8 mouse cellular contexts compared by ENCODE assay signal in the genomic region with DNA sequence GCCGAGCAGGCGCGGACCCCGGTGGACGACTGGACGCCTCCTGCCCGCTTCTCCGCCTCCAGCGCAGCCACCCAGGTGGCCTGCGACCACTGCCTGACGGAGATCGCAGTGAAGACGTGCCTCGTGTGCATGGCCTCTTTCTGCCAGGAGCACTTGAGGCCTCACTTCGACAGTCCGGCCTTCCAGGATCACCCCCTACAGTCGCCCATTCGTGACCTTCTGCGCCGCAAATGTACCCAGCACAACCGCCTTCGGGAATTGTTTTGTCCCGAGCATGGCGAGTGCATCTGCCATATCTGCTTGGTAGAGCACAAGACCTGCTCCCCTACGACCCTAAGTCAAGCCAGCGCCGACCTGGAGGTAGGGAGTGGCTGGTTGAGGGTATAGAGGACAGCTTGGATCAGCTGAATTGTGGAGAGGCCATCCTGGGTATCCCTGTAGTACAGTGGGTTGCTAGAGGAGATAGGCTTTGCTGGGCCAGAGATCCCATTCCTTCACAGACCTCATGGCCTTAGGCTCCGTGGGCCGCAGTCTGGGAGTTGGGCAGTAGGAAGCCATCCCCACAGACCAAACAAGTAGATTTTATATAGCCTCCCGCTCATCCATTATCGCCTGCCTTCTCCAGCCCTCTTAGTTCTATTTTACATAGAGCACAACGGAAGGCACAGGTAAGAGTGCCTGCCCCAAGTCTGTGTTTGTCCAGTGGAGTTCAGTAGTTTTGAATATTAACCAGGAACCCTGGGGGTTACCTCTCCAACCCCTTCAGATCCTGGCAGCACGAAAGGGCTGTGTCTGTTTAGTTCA. TPM values are rescaled to one million over a fixed set of nuclear protein-coding genes. Genes with fewer than 3 reads are reported as not detected.
DNase-seq lines count a peak whose midpoint lies in the region; ATAC-seq and TF ChIP-seq lines count a peak whose summit lies in the region.

No protein-coding gene starts in this region.

- peak overlapping the region; percentile 53 for H3K9ac ChIP-seq in embryonic facial prominence, embryonic 11.5 days (replicated peaks; ENCODE audit: low read length)
- H3K9ac ChIP-seq in liver, postnatal 0 days (replicated peaks): peak overlapping the region; percentile 98

- TF ChIP-seq EP300 in liver, postnatal 0 days (IDR thresholded peaks at IDR 0.05; ENCODE audit: low read depth): no peak

- no peaks in the 10 kb centered on the region for H3K36me3 ChIP-seq in embryonic facial prominence, embryonic 11.5 days (replicated peaks; ENCODE audit: control insufficient read depth, insufficient read depth, low read depth, low read length)
- peaks cover 22% of the 10 kb centered on the region for H3K36me3 ChIP-seq in liver, postnatal 0 days (replicated peaks; ENCODE audit: insufficient read depth, low read length)

- ATAC-seq in embryonic facial prominence, embryonic 11.5 days (replicated peaks; ENCODE audit: insufficient number of reproducible peaks, low FRiP score, low TSS enrichment, low read depth): no peak
- no peak; the same call in 1 of the 2 replicates for ATAC-seq in liver, postnatal 0 days

- peak; percentile 36 for DNase-seq in ovary, postnatal 36 days (ENCODE audit: low spot score)
- DNase-seq in ovary, postnatal 14 days (ENCODE audit: low spot score): no peak
- DNase-seq in embryonic facial prominence, embryonic 11.5 days (ENCODE audit: low spot score): no peak
- peak; percentile 43 for DNase-seq in induced T-regulatory cell, adult 2 months (ENCODE audit: low read depth)
- peak; percentile 52 for DNase-seq in liver, postnatal 0 days
- no peak for DNase-seq in gastrocnemius, postnatal 10 days
- no peak for DNase-seq in frontal cortex, postnatal 25 days (ENCODE audit: low spot score in 2 of 2)
- no peak for DNase-seq in left cerebral cortex, postnatal 10 days (ENCODE audit: extremely low spot score in 1 of 2, low spot score in 2 of 2)

- H3K4me2 ChIP-seq in embryonic facial prominence, embryonic 11.5 days (ENCODE audit: low read depth, low read length): peak overlapping the region; percentile 59
- peak overlapping the region; percentile 79 for H3K4me2 ChIP-seq in liver, postnatal 0 days (ENCODE audit: low read depth, low read length)

- WGBS in embryonic facial prominence, embryonic 11.5 days: 28% methylated on average over 33 of the region's 33 CpGs
- WGBS in liver, postnatal 0 days (ENCODE audit: insufficient replicate concordance): 4% methylated on average over 33 of the region's 33 CpGs

- peaks cover 13% of the 10 kb centered on the region for H3K27me3 ChIP-seq in embryonic facial prominence, embryonic 11.5 days (ENCODE audit: control insufficient read depth, insufficient read depth, low read length)
- H3K27me3 ChIP-seq in liver, postnatal 0 days (ENCODE audit: insufficient read depth, low read length): no peaks in the 10 kb centered on the region

- no peak for TF ChIP-seq CTCF in liver, postnatal 0 days (IDR thresholded peaks at IDR 0.05; ENCODE audit: low read depth)

- H3K27ac ChIP-seq in embryonic facial prominence, embryonic 11.5 days (replicated peaks; ENCODE audit: low read depth, low read length): no peak overlapping the region
- H3K27ac ChIP-seq in liver, postnatal 0 days (ENCODE audit: low read depth): peak overlapping the region; percentile 97

- no peaks in the 10 kb centered on the region for H3K4me1 ChIP-seq in embryonic facial prominence, embryonic 11.5 days (ENCODE audit: control insufficient read depth, insufficient read depth, low read length)
- H3K4me1 ChIP-seq in liver, postnatal 0 days (ENCODE audit: insufficient read depth): peaks cover 49% of the 10 kb centered on the region

- intact Hi-C loops in left cerebral cortex, postnatal 10 days (cut with DNase I): no loop called here

- no peaks in the 10 kb centered on the region for H3K9me3 ChIP-seq in embryonic facial prominence, embryonic 11.5 days (replicated peaks; ENCODE audit: control insufficient read depth, low read length)
- H3K9me3 ChIP-seq in liver, postnatal 0 days (ENCODE audit: low read length): no peaks in the 10 kb centered on the region

- H3K4me3 ChIP-seq in embryonic facial prominence, embryonic 11.5 days (ENCODE audit: low read depth, low read length): peak overlapping the region; percentile 40
- H3K4me3 ChIP-seq in liver, postnatal 0 days (ENCODE audit: low read depth, low read length): peak overlapping the region; percentile 98

RNA-seq across cellular contexts. Expression of a gene that starts 0.7 kb away (rescaled TPM):
- polyA plus RNA-seq in embryonic facial prominence, embryonic 11.5 days (2014; fragmentation: Nextera tagmentation; extraction: Ambion mirVana): 2.6 and 2.9 TPM in 2 replicates
- 20.4 and 20.6 TPM in 2 replicates for polyA plus RNA-seq in liver, postnatal 0 days (2015; fragmentation: Nextera tagmentation; extraction: Ambion mirVana)
- 10 to 100 TPM; 18.0 to 20.0 TPM for total RNA-seq in gastrocnemius, postnatal 10 days (2021)
- total RNA-seq in left cerebral cortex, postnatal 10 days (2021): 1 to 10 TPM; 6.0 to 6.3 TPM

RNA-seq across cellular contexts. Expression of a gene that starts 29.9 kb away (rescaled TPM):
- polyA plus RNA-seq in embryonic facial prominence, embryonic 11.5 days (2014; fragmentation: Nextera tagmentation; extraction: Ambion mirVana): 22.2 and 24.3 TPM in 2 replicates
- polyA plus RNA-seq in liver, postnatal 0 days (2015; fragmentation: Nextera tagmentation; extraction: Ambion mirVana): 2.6 and 2.7 TPM in 2 replicates
- 1 to 10 TPM; 3.9 to 5.7 TPM for total RNA-seq in gastrocnemius, postnatal 10 days (2021)
- total RNA-seq in left cerebral cortex, postnatal 10 days (2021): 10 to 100 TPM; 21.0 to 21.3 TPM

RNA-seq across cellular contexts. Expression of a gene that starts 33.2 kb away (rescaled TPM):
- polyA plus RNA-seq in embryonic facial prominence, embryonic 11.5 days (2014; fragmentation: Nextera tagmentation; extraction: Ambion mirVana): not detected in 2 replicates
- not detected in 2 replicates for polyA plus RNA-seq in liver, postnatal 0 days (2015; fragmentation: Nextera tagmentation; extraction: Ambion mirVana)
- total RNA-seq in gastrocnemius, postnatal 10 days (2021): not detected
- not detected for total RNA-seq in left cerebral cortex, postnatal 10 days (2021)

RNA-seq across cellular contexts. Expression of a gene that starts 44.7 kb away (rescaled TPM):
- polyA plus RNA-seq in embryonic facial prominence, embryonic 11.5 days (2014; fragmentation: Nextera tagmentation; extraction: Ambion mirVana): 81.7 and 84.3 TPM in 2 replicates
- 35.3 and 38.9 TPM in 2 replicates for polyA plus RNA-seq in liver, postnatal 0 days (2015; fragmentation: Nextera tagmentation; extraction: Ambion mirVana)
- 10 to 100 TPM; 27.2 to 30.4 TPM for total RNA-seq in gastrocnemius, postnatal 10 days (2021)
- total RNA-seq in left cerebral cortex, postnatal 10 days (2021): 10 to 100 TPM; 18.2 to 20.7 TPM

Comparison
In these comparisons a context has a peak if more than half of its experiments do, and no peak if none do; other contexts are left out.
1. DNase-seq: peak in ovary, postnatal 36 days (single experiment), induced T-regulatory cell, adult 2 months (single experiment) and liver, postnatal 0 days (single experiment); none in ovary, postnatal 14 days (single experiment), embryonic facial prominence, embryonic 11.5 days (single experiment), gastrocnemius, postnatal 10 days (single experiment), frontal cortex, postnatal 25 days (0 of 2) and left cerebral cortex, postnatal 10 days (0 of 2).